In genomic region chr11:80489882-80490196, GRCm38 (mm10) we compare ENCODE assay signal across 8 mouse cellular contexts. TPM values are rescaled to one million over a fixed set of nuclear protein-coding genes. Genes with fewer than 3 reads are reported as not detected.
DNase-seq lines count a peak whose midpoint lies in the region; ATAC-seq lines count a peak whose summit lies in the region.

No protein-coding gene starts in this region.

- 0 out of 2 replicates have a peak, but pooled peaks have one; percentile 48 for ATAC-seq in liver, embryonic 12.5 days
- ATAC-seq in neural tube, embryonic 14.5 days (ENCODE audit: low read depth) = no peak
- no peak for ATAC-seq in erythroid progenitor cell, adult 5-6 weeks (replicated peaks; ENCODE audit: low FRiP score, poor library complexity, severe bottlenecking)

- peak; percentile 14 to 34 for DNase-seq in layer of hippocampus, postnatal 10 days (ENCODE audit: low spot score in 2 of 2)
- no peak for DNase-seq in layer of hippocampus, postnatal 25 days (ENCODE audit: extremely low spot score in 1 of 2, low spot score in 1 of 2)
- no peak for DNase-seq in embryonic facial prominence, embryonic 10.5 days (ENCODE audit: low spot score)
- DNase-seq in ovary, postnatal 10 days (ENCODE audit: low spot score) = no peak
- DNase-seq in ovary, postnatal 36 days (ENCODE audit: low spot score) = no peak

- H3K9ac ChIP-seq in liver, embryonic 12.5 days = no peak overlapping the region
- no peak overlapping the region for H3K9ac ChIP-seq in neural tube, embryonic 14.5 days (replicated peaks; ENCODE audit: low read depth, low read length)

- no peak overlapping the region for H3K4me3 ChIP-seq in embryonic facial prominence, embryonic 10.5 days
- no peak overlapping the region for H3K4me3 ChIP-seq in liver, embryonic 12.5 days
- H3K4me3 ChIP-seq in neural tube, embryonic 14.5 days (ENCODE audit: low read depth, low read length) = no peak overlapping the region

- H3K4me2 ChIP-seq in liver, embryonic 12.5 days = no peak overlapping the region
- H3K4me2 ChIP-seq in neural tube, embryonic 14.5 days (ENCODE audit: low read depth, low read length) = no peak overlapping the region

- peak overlapping the region; percentile 25; the same call in 1 of the 2 replicates for H3K27ac ChIP-seq in embryonic facial prominence, embryonic 10.5 days (replicated peaks)
- no peak overlapping the region for H3K27ac ChIP-seq in liver, embryonic 12.5 days
- H3K27ac ChIP-seq in neural tube, embryonic 14.5 days (ENCODE audit: low read depth, low read length) = 0 out of 2 replicates have a peak overlapping the region, but pooled peaks have one; percentile 8

- WGBS in embryonic facial prominence, embryonic 10.5 days = 51% methylated on average over 5 of the region's 5 CpGs
- 23% methylated on average over 5 of the region's 5 CpGs for WGBS in liver, embryonic 12.5 days (ENCODE audit: insufficient replicate concordance)
- 75% methylated on average over 5 of the region's 5 CpGs for WGBS in neural tube, embryonic 14.5 days

- no peaks in the 10 kb centered on the region for H3K36me3 ChIP-seq in embryonic facial prominence, embryonic 10.5 days (replicated peaks)
- no peaks in the 10 kb centered on the region for H3K36me3 ChIP-seq in liver, embryonic 12.5 days
- no peaks in the 10 kb centered on the region for H3K36me3 ChIP-seq in neural tube, embryonic 14.5 days (ENCODE audit: control insufficient read depth, insufficient read depth, low read length)

- no peaks in the 10 kb centered on the region for H3K9me3 ChIP-seq in embryonic facial prominence, embryonic 10.5 days
- no peaks in the 10 kb centered on the region for H3K9me3 ChIP-seq in liver, embryonic 12.5 days (replicated peaks)
- no peaks in the 10 kb centered on the region for H3K9me3 ChIP-seq in neural tube, embryonic 14.5 days (ENCODE audit: control insufficient read depth, low read length)

- H3K27me3 ChIP-seq in embryonic facial prominence, embryonic 10.5 days (replicated peaks; ENCODE audit: low read depth, poor library complexity, severe bottlenecking) = peaks cover 10% of the 10 kb centered on the region; the same call in 1 of the 2 replicates
- H3K27me3 ChIP-seq in liver, embryonic 12.5 days (replicated peaks) = peaks cover 8% of the 10 kb centered on the region; the same call in 1 of the 2 replicates
- H3K27me3 ChIP-seq in neural tube, embryonic 14.5 days (ENCODE audit: control insufficient read depth, insufficient read depth, low read length) = no peaks in the 10 kb centered on the region

- peaks cover 46% of the 10 kb centered on the region for H3K4me1 ChIP-seq in embryonic facial prominence, embryonic 10.5 days
- peaks cover 8% of the 10 kb centered on the region; the same call in 1 of the 2 replicates for H3K4me1 ChIP-seq in liver, embryonic 12.5 days
- H3K4me1 ChIP-seq in neural tube, embryonic 14.5 days (ENCODE audit: control insufficient read depth, insufficient read depth, low read length) = peaks cover 24% of the 10 kb centered on the region

RNA-seq across cellular contexts. Expression of gene Cdk5r1, which starts 13.0 kb away (rescaled TPM):
- total RNA-seq in layer of hippocampus, postnatal 10 days (2021) = 100 to 1,000 TPM; 277 to 285 TPM
- total RNA-seq in layer of hippocampus, postnatal 25 days (2021) = 100 to 1,000 TPM; 233 to 240 TPM
- 4.1 and 4.8 TPM in 2 replicates for polyA plus RNA-seq in embryonic facial prominence, embryonic 10.5 days (2016; fragmentation: Nextera tagmentation; extraction: Ambion mirVana)
- 0.62 and 0.75 TPM in 2 replicates for polyA plus RNA-seq in liver, embryonic 12.5 days (2016; fragmentation: Nextera tagmentation; extraction: Ambion mirVana)
- 83.1 and 84.0 TPM in 2 replicates for polyA plus RNA-seq in neural tube, embryonic 14.5 days (2014; fragmentation: Nextera tagmentation; extraction: Ambion mirVana)
- total RNA-seq in erythroid progenitor cell, adult 5-6 weeks (2015; ENCODE audit: low replicate concordance) = 2.5 and 5.4 TPM in 2 replicates
- total RNA-seq in erythroid progenitor cell, adult 5-6 weeks (2017; ENCODE audit: low replicate concordance) = 2.0 and 2.1 TPM in 2 replicates

Comparison
In these comparisons a context has a peak if more than half of its experiments do, and no peak if none do; other contexts are left out.
1. DNase-seq: peak in layer of hippocampus, postnatal 10 days (2 of 2); none in layer of hippocampus, postnatal 25 days (0 of 2), embryonic facial prominence, embryonic 10.5 days (single experiment), ovary, postnatal 10 days (single experiment) and ovary, postnatal 36 days (single experiment).
2. RNA of gene Cdk5r1, which starts 13.0 kb away (total RNA-seq): 277 to 285 TPM in layer of hippocampus, postnatal 10 days and 233 to 240 TPM in layer of hippocampus, postnatal 25 days; 2.0 to 5.4 TPM in erythroid progenitor cell, adult 5-6 weeks; every median in the first group is over 10 times any median in the second.